Mouse (Mus musculus): ENCODE measurements around the gene Tulp1. TPM values are rescaled to one million over a fixed set of nuclear protein-coding genes. Genes with fewer than 3 reads are reported as not detected.

Gene Tulp1
- polyA plus RNA-seq, 1 experiment from 2014 or later = 3.0 TPM

DNA sequence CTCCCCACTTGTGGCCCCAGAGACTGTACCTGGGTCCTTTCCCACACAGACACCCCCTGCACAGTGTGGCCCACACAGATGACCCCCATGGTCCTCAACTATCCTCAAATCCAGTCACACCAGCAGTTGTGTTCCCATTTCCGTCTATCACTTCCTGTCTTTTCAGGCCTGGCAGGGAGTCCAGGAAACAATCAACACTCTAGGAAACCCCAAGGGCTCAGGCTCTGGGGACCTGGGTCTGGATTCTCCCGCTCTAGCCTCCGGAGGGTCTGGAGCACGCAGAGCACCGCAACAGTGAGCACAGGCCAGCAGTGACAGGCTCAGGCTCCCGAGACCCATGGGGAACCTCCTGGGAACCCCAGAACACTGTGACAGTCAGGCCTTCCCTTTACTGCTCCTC lies 16.8 kb downstream of the Tulp1 start:
- Histone ChIP-seq H3K4me2 (replicated peaks) (peak overlapping the region; percentile 94), H3K27me3 (replicated peaks) (peaks cover 53% of the 10 kb centered on the region), H3K27ac (no peak overlapping the region), H3K36me3 (no peaks in the 10 kb centered on the region), H3K9me3 (no peaks in the 10 kb centered on the region), H3K9ac (no peak overlapping the region), H3K4me1 (peaks cover 59% of the 10 kb centered on the region), H3K4me3 (no peak overlapping the region)
- WGBS = 61% methylated on average over 6 of the region's 6 CpGs
- ATAC-seq (ENCODE audit: low FRiP score, low read depth) = no peak

- Histone ChIP-seq H3K9me3 (no peaks in the 10 kb centered on the region), H3K36me3 (no peaks in the 10 kb centered on the region), H3K9ac (no peak overlapping the region), H3K4me1 (peaks cover 59% of the 10 kb centered on the region), H3K4me3 (no peak overlapping the region), H3K4me2 (replicated peaks) (no peak overlapping the region), H3K27me3 (replicated peaks) (peaks cover 49% of the 10 kb centered on the region), H3K27ac (no peak overlapping the region)
- ATAC-seq (ENCODE audit: low FRiP score, low read depth) = no peak
- WGBS = 74% methylated on average over 10 of the region's 10 CpGs
Measured at GRCm38 (mm10) chr17:28347327-28347726, 17.7 kb downstream of the Tulp1 start.

- Histone ChIP-seq H3K27me3 (replicated peaks) (peaks cover 38% of the 10 kb centered on the region), H3K36me3 (no peaks in the 10 kb centered on the region), H3K4me1 (peaks cover 56% of the 10 kb centered on the region), H3K4me2 (replicated peaks) (peak overlapping the region; percentile 31), H3K9ac (0 out of 2 replicates have a peak overlapping the region, but pooled peaks have one; percentile 13), H3K4me3 (no peak overlapping the region), H3K9me3 (no peaks in the 10 kb centered on the region), H3K27ac (no peak overlapping the region)
- no peak for ATAC-seq (ENCODE audit: low FRiP score, low read depth)
- WGBS = 7% methylated on average over 10 of the region's 10 CpGs
Measured at GRCm38 (mm10) chr17:28345882-28346281, 19.1 kb downstream of the Tulp1 start.

- Histone ChIP-seq H3K36me3 (no peaks in the 10 kb centered on the region), H3K4me1 (peaks cover 58% of the 10 kb centered on the region), H3K4me2 (replicated peaks) (peak overlapping the region; percentile 31), H3K9me3 (no peaks in the 10 kb centered on the region), H3K27ac (no peak overlapping the region), H3K27me3 (replicated peaks) (peaks cover 36% of the 10 kb centered on the region), H3K4me3 (no peak overlapping the region), H3K9ac (0 out of 2 replicates have a peak overlapping the region, but pooled peaks have one; percentile 13)
- no peak for ATAC-seq (ENCODE audit: low FRiP score, low read depth)
- WGBS = 9% methylated on average over 8 of the region's 8 CpGs
Measured at GRCm38 (mm10) chr17:28345271-28345721, 19.7 kb downstream of the Tulp1 start.

DNA sequence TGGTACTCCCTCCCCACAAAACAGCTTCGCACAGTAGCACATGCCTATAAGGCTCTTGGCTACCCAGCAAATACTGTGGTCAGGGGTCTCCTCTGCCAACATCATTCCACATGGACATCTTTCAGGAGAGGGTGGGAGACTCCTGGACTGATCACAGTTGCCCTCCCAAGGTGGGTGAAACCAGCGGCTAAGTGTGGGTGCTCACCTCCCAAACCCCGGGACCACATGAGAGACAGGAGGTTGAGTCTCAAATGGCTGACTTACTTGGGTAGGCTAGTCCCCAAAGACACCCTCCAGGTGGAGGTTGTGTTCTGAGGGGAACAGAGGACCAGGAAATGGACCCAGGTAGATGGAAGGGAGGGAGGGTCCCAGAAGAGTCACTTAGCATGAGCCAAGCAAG lies 20.4 kb downstream of the Tulp1 start:
- ATAC-seq (ENCODE audit: low FRiP score, low read depth) = no peak
- H3K27me3 ChIP-seq (replicated peaks) = peaks cover 34% of the 10 kb centered on the region
- H3K27ac ChIP-seq = no peak overlapping the region
- no peak overlapping the region for H3K4me3 ChIP-seq
- H3K9me3 ChIP-seq = no peaks in the 10 kb centered on the region
- 63% methylated on average over 3 of the region's 3 CpGs for WGBS
- H3K4me1 ChIP-seq = peaks cover 54% of the 10 kb centered on the region
- no peak overlapping the region for H3K9ac ChIP-seq
- no peak overlapping the region for H3K4me2 ChIP-seq (replicated peaks)
- no peaks in the 10 kb centered on the region for H3K36me3 ChIP-seq

DNA sequence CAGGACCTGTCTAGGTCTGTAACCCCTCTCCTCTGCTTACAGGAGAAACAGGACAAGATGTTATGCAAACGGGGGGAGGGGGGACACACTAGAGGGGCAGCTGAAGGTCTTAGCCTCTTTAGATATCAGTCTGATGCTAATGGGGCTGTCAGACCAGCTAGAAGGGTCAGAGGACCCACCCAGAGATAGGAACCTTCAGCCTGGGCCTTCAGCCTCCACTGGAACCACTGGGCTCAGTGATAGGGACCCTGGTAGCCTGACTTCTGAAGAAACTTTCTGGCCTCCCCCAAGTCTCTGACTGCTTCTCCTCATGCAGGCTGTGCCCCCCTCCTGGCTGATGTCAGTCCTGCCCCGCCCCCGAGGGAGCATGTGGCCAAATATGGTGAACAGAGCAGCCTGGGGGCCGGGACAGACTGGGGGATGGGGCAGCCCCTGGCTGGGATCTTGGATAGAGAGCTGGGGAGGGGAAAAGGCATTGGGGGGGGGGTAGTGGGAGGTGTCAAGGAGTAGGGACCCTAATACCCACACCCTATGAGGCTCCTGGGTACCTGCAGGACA lies 20.9 kb downstream of the Tulp1 start:
- H3K4me3 ChIP-seq = no peak overlapping the region
- H3K9me3 ChIP-seq = no peaks in the 10 kb centered on the region
- H3K4me2 ChIP-seq (replicated peaks) = no peak overlapping the region
- H3K36me3 ChIP-seq = no peaks in the 10 kb centered on the region; the same call in 1 of the 2 replicates
- no peak overlapping the region for H3K27ac ChIP-seq
- 27% methylated on average over 4 of the region's 4 CpGs for WGBS
- no peak overlapping the region for H3K9ac ChIP-seq
- H3K27me3 ChIP-seq (replicated peaks) = peaks cover 34% of the 10 kb centered on the region
- ATAC-seq (ENCODE audit: low FRiP score, low read depth) = no peak
- H3K4me1 ChIP-seq = peaks cover 48% of the 10 kb centered on the region

GRCm38 (mm10) chr17:28341091-28341490 lies 23.9 kb downstream of the Tulp1 start:
- 5% methylated on average over 26 of the region's 26 CpGs for WGBS
- Histone ChIP-seq H3K9me3 (no peaks in the 10 kb centered on the region), H3K4me3 (no peak overlapping the region), H3K27me3 (replicated peaks) (peaks cover 22% of the 10 kb centered on the region), H3K9ac (peak overlapping the region; percentile 36), H3K4me2 (replicated peaks) (peak overlapping the region; percentile 60), H3K27ac (no peak overlapping the region), H3K36me3 (no peaks in the 10 kb centered on the region; the same call in 1 of the 2 replicates), H3K4me1 (peaks cover 35% of the 10 kb centered on the region)
- peak; percentile 68 for ATAC-seq (ENCODE audit: low FRiP score, low read depth)

- Histone ChIP-seq H3K36me3 (no peaks in the 10 kb centered on the region; the same call in 1 of the 2 replicates), H3K4me3 (no peak overlapping the region), H3K9me3 (no peaks in the 10 kb centered on the region), H3K4me2 (replicated peaks) (peak overlapping the region; percentile 60), H3K4me1 (peaks cover 30% of the 10 kb centered on the region), H3K9ac (peak overlapping the region; percentile 36; the same call in 1 of the 2 replicates), H3K27ac (no peak overlapping the region), H3K27me3 (replicated peaks) (peaks cover 17% of the 10 kb centered on the region; the same call in 1 of the 2 replicates)
- ATAC-seq (ENCODE audit: low FRiP score, low read depth) = peak; percentile 18; the same call in 1 of the 2 replicates
- WGBS = 77% methylated on average over 7 of the region's 7 CpGs
Measured at GRCm38 (mm10) chr17:28340578-28340977, 24.4 kb downstream of the Tulp1 start.

DNA sequence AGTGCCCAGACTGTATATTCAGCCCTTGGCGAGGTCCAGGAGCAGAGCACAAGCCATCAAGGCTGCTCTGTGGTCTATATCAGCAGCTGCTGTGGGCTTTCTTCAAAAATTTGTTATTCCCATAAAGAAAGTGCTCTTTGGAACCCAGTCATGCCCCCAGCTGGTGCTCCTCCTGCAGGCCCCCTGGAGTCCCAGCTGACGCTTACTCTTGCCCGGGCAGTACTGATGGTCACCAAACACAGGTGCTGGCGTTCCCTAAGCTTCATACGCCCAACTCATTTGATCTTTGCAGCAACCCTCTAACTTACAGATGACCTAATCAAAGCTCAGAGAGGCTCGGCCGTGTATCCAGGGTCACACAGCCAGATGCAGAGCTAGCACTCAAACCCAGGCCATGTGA lies 27.5 kb downstream of the Tulp1 start:
- no peak overlapping the region for H3K9ac ChIP-seq
- H3K4me3 ChIP-seq = no peak overlapping the region
- no peak for ATAC-seq (ENCODE audit: low FRiP score, low read depth)
- H3K27me3 ChIP-seq (replicated peaks) = 0 out of 2 replicates have a peak, but pooled peaks cover under 1% of the 10 kb centered on the region
- peaks cover 22% of the 10 kb centered on the region for H3K4me1 ChIP-seq
- peaks cover 12% of the 10 kb centered on the region for H3K36me3 ChIP-seq
- WGBS = 94% methylated on average over 7 of the region's 7 CpGs
- H3K9me3 ChIP-seq = no peaks in the 10 kb centered on the region
- no peak overlapping the region for H3K4me2 ChIP-seq (replicated peaks)
- no peak overlapping the region for H3K27ac ChIP-seq

DNA sequence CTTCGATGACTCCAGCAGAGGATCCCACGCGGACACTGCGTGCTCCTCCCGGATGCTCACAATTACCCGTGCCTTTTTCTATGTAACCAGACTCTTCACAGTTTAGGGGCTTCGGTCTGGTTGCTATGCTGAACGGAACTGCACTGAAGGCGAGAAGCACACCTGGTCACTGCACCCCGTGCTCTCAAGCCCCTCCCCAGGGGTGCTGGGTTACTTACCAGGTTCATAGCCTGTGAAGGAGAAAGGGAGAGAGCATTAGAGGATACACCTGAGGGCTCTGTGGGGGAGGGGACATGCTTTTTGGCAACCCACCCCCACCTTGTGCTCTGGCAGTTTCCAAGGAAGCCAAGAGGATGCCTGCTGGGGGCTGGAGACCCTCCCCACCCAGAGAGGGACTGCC lies 29.8 kb downstream of the Tulp1 start:
- 72% methylated on average over 10 of the region's 10 CpGs for WGBS
- Histone ChIP-seq H3K4me2 (replicated peaks) (no peak overlapping the region), H3K4me1 (peaks cover 9% of the 10 kb centered on the region), H3K27me3 (replicated peaks) (no peaks in the 10 kb centered on the region), H3K4me3 (no peak overlapping the region), H3K9ac (no peak overlapping the region), H3K36me3 (peaks cover 26% of the 10 kb centered on the region), H3K27ac (no peak overlapping the region), H3K9me3 (no peaks in the 10 kb centered on the region)
- ATAC-seq (ENCODE audit: low FRiP score, low read depth) = no peak

- peaks cover 34% of the 10 kb centered on the region for H3K36me3 ChIP-seq
- H3K4me1 ChIP-seq = peaks cover 22% of the 10 kb centered on the region
- H3K4me2 ChIP-seq (replicated peaks) = peak overlapping the region; percentile 5; the same call in 1 of the 2 replicates
- H3K9ac ChIP-seq = no peak overlapping the region
- H3K27me3 ChIP-seq (replicated peaks) = no peaks in the 10 kb centered on the region
- H3K4me3 ChIP-seq = no peak overlapping the region
- H3K9me3 ChIP-seq = no peaks in the 10 kb centered on the region
- 54% methylated on average over 31 of the region's 31 CpGs for WGBS
- ATAC-seq (ENCODE audit: low FRiP score, low read depth) = no peak
- no peak overlapping the region for H3K27ac ChIP-seq
Measured at GRCm38 (mm10) chr17:28332915-28333546, 32.0 kb downstream of the Tulp1 start.

GRCm38 (mm10) chr17:28332113-28332914 lies 32.7 kb downstream of the Tulp1 start:
- Histone ChIP-seq H3K9ac (no peak overlapping the region), H3K4me2 (replicated peaks) (no peak overlapping the region), H3K9me3 (no peaks in the 10 kb centered on the region), H3K27ac (no peak overlapping the region), H3K4me3 (no peak overlapping the region), H3K36me3 (peaks cover 34% of the 10 kb centered on the region), H3K4me1 (peaks cover 29% of the 10 kb centered on the region), H3K27me3 (replicated peaks) (no peaks in the 10 kb centered on the region)
- 40% methylated on average over 13 of the region's 13 CpGs for WGBS
- ATAC-seq (ENCODE audit: low FRiP score, low read depth) = no peak
